Mouse (Mus musculus) left cerebral cortex, postnatal 25 days (tissue): ENCODE results near the gene Efhd2. TPM values are rescaled to one million over a fixed set of nuclear protein-coding genes. Genes with fewer than 3 reads are reported as not detected.

ENCODE experiments used
- DNase-seq, 2 experiments: peaks; one replicate each; pipeline ENCODE4 v3.0.0; 2022; ENCODE audit warnings: low spot score in 2 of 2, mixed read lengths in 1 of 2
- intact Hi-C: fragments of 180-260 bp; cut with DNase I; formaldehyde crosslinking; loops from one replicate; pipeline ENCODE4 v1.15.1; 2025
- total RNA-seq, 2 experiments: library from RNA; stranded (reverse); gene quantifications; 2 replicates each; pipeline ENCODE4 v1.2.3; 2021

Gene Efhd2
- total RNA-seq, 2 experiments from 2014 or later: 204 to 233 TPM

- DNase-seq: no peak
- intact Hi-C loops: no loop called here
Observed at GRCm38 (mm10) chr4:141863726-141864280, 10.9 kb downstream of the Efhd2 start.

- DNase-seq: no peak
- intact Hi-C loops: no loop called here
Observed at GRCm38 (mm10) chr4:141862867-141863266, 11.9 kb downstream of the Efhd2 start.

- intact Hi-C loops: no loop called here
- DNase-seq: peak in 1 of 2 experiments; percentile 30
Observed at GRCm38 (mm10) chr4:141861591-141862295, 13.0 kb downstream of the Efhd2 start.

- no peak for DNase-seq
- intact Hi-C loops: no loop called here
Observed at GRCm38 (mm10) chr4:141860246-141860841, 14.4 kb downstream of the Efhd2 start.

- intact Hi-C loops: loop anchor here (5.0 kb wide), 1 partner anchor 238 kb away; no protein-coding TSS in a partner anchor
- no peak for DNase-seq
Observed at GRCm38 (mm10) chr4:141859351-141859750, 15.4 kb downstream of the Efhd2 start.

- DNase-seq: peak in 1 of 2 experiments; percentile 65
- intact Hi-C loops: loop anchor here (5.0 kb wide), 1 partner anchor 239 kb away; no protein-coding TSS in a partner anchor
Observed at GRCm38 (mm10) chr4:141858501-141858900, 16.2 kb downstream of the Efhd2 start.

GRCm38 (mm10) chr4:141857422-141857930, 17.2 kb downstream of the Efhd2 start:
- intact Hi-C loops: loop anchor here (1.0 to 5.0 kb wide), 2 partner anchors 101 to 240 kb away; no protein-coding TSS in a partner anchor

GRCm38 (mm10) chr4:141853437-141853836, 21.3 kb downstream of the Efhd2 start:
- peak in 1 of 2 experiments; percentile 56 for DNase-seq
- intact Hi-C loops: loop anchor here (2.0 kb wide), 1 partner anchor 43 kb away; no protein-coding TSS in a partner anchor

More at GRCm38 (mm10) chr4:141857422-141857930, 17.2 kb downstream of the Efhd2 start:
- DNase-seq: peak; percentile 86 to 91

- no peak for DNase-seq
- intact Hi-C loops: loop anchor here (5.0 kb wide), 2 partner anchors 229 to 459 kb away; partner anchors contain the start of gene Tmem82
Observed at GRCm38 (mm10) chr4:141845999-141846398, 28.7 kb downstream of the Efhd2 start, which contains the start of gene Ctrc. Ctrc (minus strand) TSS chr4:141846359.

GRCm38 (mm10) chr4:141834536-141835095, 40.1 kb downstream of the Efhd2 start:
- no peak for DNase-seq
- intact Hi-C loops: no loop called here

- intact Hi-C loops: no loop called here
- peak; percentile 10 to 84 for DNase-seq
Observed at GRCm38 (mm10) chr4:141833911-141834310, 40.8 kb downstream of the Efhd2 start.

GRCm38 (mm10) chr4:141831361-141831760, 43.4 kb downstream of the Efhd2 start:
- DNase-seq: no peak
- intact Hi-C loops: no loop called here

GRCm38 (mm10) chr4:141830381-141830780, 44.3 kb downstream of the Efhd2 start:
- no peak for DNase-seq
- intact Hi-C loops: no loop called here

GRCm38 (mm10) chr4:141828177-141828576, 46.5 kb downstream of the Efhd2 start:
- intact Hi-C loops: no loop called here
- DNase-seq: no peak

- intact Hi-C loops: no loop called here
- no peak for DNase-seq
Observed at GRCm38 (mm10) chr4:141827401-141827800, 47.3 kb downstream of the Efhd2 start.

- intact Hi-C loops: no loop called here
- DNase-seq: no peak
Observed at GRCm38 (mm10) chr4:141826060-141826459, 48.7 kb downstream of the Efhd2 start, which contains the start of gene Cela2a. Cela2a (minus strand) TSS chr4:141826160.

- intact Hi-C loops: no loop called here
Observed at GRCm38 (mm10) chr4:141822979-141823378, 51.7 kb downstream of the Efhd2 start.

GRCm38 (mm10) chr4:141822089-141822488, 52.6 kb downstream of the Efhd2 start:
- intact Hi-C loops: no loop called here
- DNase-seq: no peak

More at GRCm38 (mm10) chr4:141822979-141823378, 51.7 kb downstream of the Efhd2 start:
- no peak for DNase-seq

- intact Hi-C loops: no loop called here
- DNase-seq: no peak
Observed at GRCm38 (mm10) chr4:141821178-141821577, 53.5 kb downstream of the Efhd2 start.

- intact Hi-C loops: no loop called here
- no peak for DNase-seq
Observed at GRCm38 (mm10) chr4:141819316-141819715, 55.4 kb downstream of the Efhd2 start.
